Mouse (Mus musculus) embryonic fibroblast, embryonic 13.5 days (primary cell): ENCODE data around the gene Vmn1r73. TPM values are rescaled to one million over a fixed set of nuclear protein-coding genes. Genes with fewer than 3 reads are reported as not detected.

ENCODE experiments used
- H3K27ac ChIP-seq: 2 replicates; pipeline ENCODE4 v1.5.1; 2012; ENCODE audit warnings: low read length, control low read depth, inconsistent platforms; ENCODE audit not compliant: insufficient read depth
- H3K4me1 ChIP-seq: 2 replicates; pipeline ENCODE4 v1.6.1; 2011; ENCODE audit warnings: low read length; ENCODE audit not compliant: control insufficient read depth, insufficient read depth
- H3K4me3 ChIP-seq: 2 replicates; pipeline ENCODE4 v1.5.1; 2011; ENCODE audit warnings: mild to moderate bottlenecking, control low read depth, low read length; ENCODE audit not compliant: insufficient read depth
- CTCF ChIP-seq: IDR thresholded peaks from 2 replicates; pipeline ENCODE4 v1.5.1; 2011; ENCODE audit warnings: mild to moderate bottlenecking, control low read depth, low read length, moderate library complexity, borderline replicate concordance; ENCODE audit not compliant: insufficient read depth
- POLR2A ChIP-seq: IDR thresholded peaks from 2 replicates; pipeline ENCODE4 v1.6.1; 2011; ENCODE audit warnings: low read depth, mild to moderate bottlenecking, control low read depth, low read length, moderate library complexity
- polyA plus RNA-seq: library from polyadenylated mRNA; stranded (reverse); fragments of >200 nt; gene quantifications from 2 replicates; pipeline ENCODE4 v1.2.4, GENCODE M21; 2011; ENCODE audit warnings: low read depth; ENCODE audit not compliant: missing spikeins, insufficient read length

The Vmn1r73 gene
- not detected in 2 replicates for polyA plus RNA-seq

DNA sequence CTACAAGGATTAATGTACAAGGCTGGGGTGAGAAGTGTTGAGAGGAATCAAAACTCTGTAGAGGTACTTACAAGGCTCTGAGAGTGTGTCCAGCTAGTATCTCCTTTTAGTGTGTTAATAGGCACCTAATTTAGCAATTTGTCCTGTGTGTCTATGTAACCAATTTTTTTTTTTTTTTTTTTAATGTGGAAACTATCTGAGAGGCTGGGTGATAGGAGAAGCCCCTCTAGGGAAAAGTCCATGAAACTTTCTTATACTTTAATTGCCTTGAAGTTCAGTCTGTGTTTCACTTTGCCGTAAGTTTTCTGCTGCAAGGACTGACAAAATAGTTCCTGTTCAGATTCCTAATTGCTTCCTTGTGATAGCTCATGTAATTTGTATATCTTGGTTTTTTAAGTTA lies at the start of gene Vmn1r73:
Gene Vmn1r73, plus strand, starts transcription at position 301 of the 400 bp plus-strand sequence.
- no peaks in the 10 kb centered on the region for H3K4me1 ChIP-seq
- H3K4me3 ChIP-seq: no peak within 1 kb of the TSS
- TF ChIP-seq CTCF: no peak
- no peak for TF ChIP-seq POLR2A
- H3K27ac ChIP-seq: no peak within 1 kb of the TSS

Other genes starting within 250 kb of the Vmn1r73 start
- gene Zscan4-ps2, start 216.0 kb upstream of the Vmn1r73 start, polyA plus RNA-seq: not detected in 2 replicates
- gene Zscan4-ps3, start 121.0 kb upstream of the Vmn1r73 start, polyA plus RNA-seq: not detected in 2 replicates
- gene Vmn1r72, start 50.1 kb upstream of the Vmn1r73 start, polyA plus RNA-seq: not detected in 2 replicates
- not detected in 2 replicates for gene Vmn1r74, start 103.7 kb downstream of the Vmn1r73 start, polyA plus RNA-seq
- not detected in 2 replicates for gene Vmn1r75, start 144.4 kb downstream of the Vmn1r73 start, polyA plus RNA-seq
- gene Vmn1r76, start 207.9 kb downstream of the Vmn1r73 start, polyA plus RNA-seq: not detected in 2 replicates